Mouse (Mus musculus) heart, adult 2 months (tissue): Measurements from ENCODE around the gene Nt5dc3. TPM values are rescaled to one million over a fixed set of nuclear protein-coding genes. Genes with fewer than 3 reads are reported as not detected.

Experiments
- DNase-seq, 2 experiments: peaks; one replicate each; pipeline ENCODE4 v3.0.0; 2021
- H3K27ac ChIP-seq: fragments of 200-600 bp; 2 replicates; pipeline ENCODE4 v1.8.1; 2022
- H3K27me3 ChIP-seq: fragments of 200-500 bp; 2 replicates; pipeline ENCODE4 v1.6.1; 2012; ENCODE audit warnings: mild to moderate bottlenecking, low read length, inconsistent platforms, mixed read lengths; ENCODE audit not compliant: control insufficient read depth, insufficient read depth
- H3K36me3 ChIP-seq: fragments of 200-500 bp; 2 replicates; pipeline ENCODE4 v1.6.1; 2012; ENCODE audit warnings: low read length, inconsistent platforms; ENCODE audit not compliant: control insufficient read depth, insufficient read depth
- H3K4me1 ChIP-seq: fragments of 200-500 bp; 2 replicates; pipeline ENCODE4 v1.6.1; 2011; ENCODE audit warnings: low read length; ENCODE audit not compliant: control insufficient read depth, insufficient read depth
- H3K4me3 ChIP-seq: fragments of 200-600 bp; 2 replicates; pipeline ENCODE4 v1.8.1; 2022
- H3K79me2 ChIP-seq: fragments of 200-500 bp; replicated peaks from 2 replicates; pipeline ENCODE4 v1.6.1; 2012; ENCODE audit warnings: mild to moderate bottlenecking, inconsistent platforms, low read length, moderate library complexity, mixed read lengths; ENCODE audit not compliant: control insufficient read depth, insufficient read depth
- H3K9ac ChIP-seq: fragments of 200-500 bp; 2 replicates; pipeline ENCODE4 v1.6.1; 2012; ENCODE audit warnings: low read depth, mild to moderate bottlenecking, control low read depth, inconsistent platforms, low read length, mixed read lengths
- CTCF ChIP-seq: fragments of 200-600 bp; IDR thresholded peaks from 2 replicates; pipeline ENCODE4 v1.8.1; 2022; ENCODE audit warnings: antibody characterized with exemption, mild to moderate bottlenecking, moderate library complexity
- EP300 ChIP-seq: fragments of 200-500 bp; IDR thresholded peaks from 2 replicates; pipeline ENCODE4 v1.6.1; 2011; ENCODE audit warnings: low read depth, low read length, control low read depth; ENCODE audit not compliant: insufficient read depth
- POLR2A ChIP-seq: fragments of 200-500 bp; IDR thresholded peaks from 2 replicates; pipeline ENCODE4 v1.6.1; 2011; ENCODE audit warnings: mild to moderate bottlenecking, low read depth, low read length, control low read depth; ENCODE audit not compliant: insufficient read depth
- WGBS: fragments of 180-500 bp; shearing (Covaris S2); methylation state at CpG from one replicate; pipeline ENCODE4 v1.1.7; 2018; 5-methylcytosine and 5-hydroxymethylcytosine counted together
- intact Hi-C: fragments of 180-260 bp; cut with DNase I; formaldehyde crosslinking; loops from one replicate; pipeline ENCODE4 v1.15.1; 2025
- polyA plus RNA-seq: library from polyadenylated mRNA; depleted of rRNA; stranded (reverse); fragments of >200 nt; gene quantifications from 2 replicates; pipeline ENCODE4 v1.2.3, GENCODE M21; 2012
- total RNA-seq, 2 experiments: library from RNA; stranded (reverse); gene quantifications; 2 replicates each; pipeline ENCODE4 v1.2.3; 2021

Nt5dc3 gene
- total and polyA plus RNA-seq, 3 experiments: 25.3 to 36.6 (median 33.9) TPM

GRCm38 (mm10) chr10:86763672-86764071, 15.1 kb upstream of the Nt5dc3 start, which contains the start of gene Gm49358:
TSS of gene Gm49358 (plus strand) at chr10:86763972.
- Histone ChIP-seq H3K36me3 (no peaks in the 10 kb centered on the region), H3K4me3 (no peak within 1 kb of the TSS), H3K27ac (no peak within 1 kb of the TSS), H3K4me1 (no peaks in the 10 kb centered on the region), H3K27me3 (no peaks in the 10 kb centered on the region), H3K9ac (no peak within 1 kb of the TSS), H3K79me2 (no peaks in the 10 kb centered on the region)
- TF ChIP-seq EP300 (no peak), CTCF (no peak), POLR2A (no peak)
- no peak for DNase-seq
- intact Hi-C loops: no loop called here
- 93% methylated on average over 5 of the region's 5 CpGs for WGBS

GRCm38 (mm10) chr10:86765344-86765966, 13.3 kb upstream of the Nt5dc3 start:
- no peak overlapping the region for H3K4me3 ChIP-seq
- 86% methylated on average over 4 of the region's 4 CpGs for WGBS
- TF ChIP-seq EP300: no peak
- TF ChIP-seq POLR2A: no peak
- no peak for TF ChIP-seq CTCF
- H3K9ac ChIP-seq: no peak overlapping the region
- no peak for DNase-seq
- no peak overlapping the region for H3K27ac ChIP-seq
- no peaks in the 10 kb centered on the region for H3K79me2 ChIP-seq
- intact Hi-C loops: no loop called here
- no peaks in the 10 kb centered on the region for H3K36me3 ChIP-seq
- H3K27me3 ChIP-seq: no peaks in the 10 kb centered on the region
- H3K4me1 ChIP-seq: no peaks in the 10 kb centered on the region

GRCm38 (mm10) chr10:86769216-86769615, 9.6 kb upstream of the Nt5dc3 start:
- no peaks in the 10 kb centered on the region for H3K27me3 ChIP-seq
- no peak overlapping the region for H3K9ac ChIP-seq
- DNase-seq: no peak
- no peaks in the 10 kb centered on the region; the same call in 1 of the 2 replicates for H3K4me1 ChIP-seq
- H3K27ac ChIP-seq: no peak overlapping the region
- no peak overlapping the region for H3K4me3 ChIP-seq
- no peaks in the 10 kb centered on the region for H3K36me3 ChIP-seq
- 74% methylated on average over 5 of the region's 5 CpGs for WGBS
- no peaks in the 10 kb centered on the region for H3K79me2 ChIP-seq
- TF ChIP-seq CTCF (no peak), EP300 (no peak), POLR2A (no peak)
- intact Hi-C loops: no loop called here

- 56% methylated on average over 4 of the region's 4 CpGs for whole genome bisulfite sequencing
- intact Hi-C loops: loop anchor here (10.0 kb wide), 1 partner anchor 205 kb away; no protein-coding TSS in a partner anchor
Observed at GRCm38 (mm10) chr10:86769797-86770196, 9.0 kb upstream of the Nt5dc3 start.

GRCm38 (mm10) chr10:86771701-86772100, 7.1 kb upstream of the Nt5dc3 start:
- intact Hi-C loops: loop anchor here (10.0 kb wide), 1 partner anchor 203 kb away; no protein-coding TSS in a partner anchor

More at GRCm38 (mm10) chr10:86769797-86770196, 9.0 kb upstream of the Nt5dc3 start:
- DNase-seq: no peak
- no peak overlapping the region; the same call in 1 of the 2 replicates for H3K27ac ChIP-seq
- H3K9ac ChIP-seq: no peak overlapping the region
- no peak overlapping the region for H3K4me3 ChIP-seq
- no peaks in the 10 kb centered on the region for H3K36me3 ChIP-seq
- TF ChIP-seq POLR2A (no peak), EP300 (no peak), CTCF (no peak)
- H3K4me1 ChIP-seq: no peaks in the 10 kb centered on the region; the same call in 1 of the 2 replicates
- H3K79me2 ChIP-seq: no peaks in the 10 kb centered on the region
- H3K27me3 ChIP-seq: no peaks in the 10 kb centered on the region

GRCm38 (mm10) chr10:86772231-86772631, 6.6 kb upstream of the Nt5dc3 start:
- H3K36me3 ChIP-seq: no peaks in the 10 kb centered on the region
- no peak for TF ChIP-seq CTCF
- no peak for TF ChIP-seq POLR2A
- no peak for TF ChIP-seq EP300
- no peaks in the 10 kb centered on the region for H3K79me2 ChIP-seq
- intact Hi-C loops: loop anchor here (10.0 kb wide), 1 partner anchor 203 kb away; no protein-coding TSS in a partner anchor
- WGBS: 39% methylated on average over 6 of the region's 6 CpGs
- H3K27ac ChIP-seq: no peak overlapping the region
- H3K27me3 ChIP-seq: no peaks in the 10 kb centered on the region
- DNase-seq: peak in 1 of 2 experiments; percentile 26
- no peaks in the 10 kb centered on the region; the same call in 1 of the 2 replicates for H3K4me1 ChIP-seq
- H3K4me3 ChIP-seq: no peak overlapping the region
- no peak overlapping the region for H3K9ac ChIP-seq

More at GRCm38 (mm10) chr10:86771701-86772100, 7.1 kb upstream of the Nt5dc3 start:
- H3K27me3 ChIP-seq: no peaks in the 10 kb centered on the region
- no peak for TF ChIP-seq EP300
- no peak for TF ChIP-seq CTCF
- TF ChIP-seq POLR2A: no peak
- H3K79me2 ChIP-seq: no peaks in the 10 kb centered on the region
- H3K27ac ChIP-seq: no peak overlapping the region
- no peaks in the 10 kb centered on the region; the same call in 1 of the 2 replicates for H3K4me1 ChIP-seq
- H3K9ac ChIP-seq: no peak overlapping the region
- no peaks in the 10 kb centered on the region for H3K36me3 ChIP-seq
- H3K4me3 ChIP-seq: no peak overlapping the region
- 89% methylated on average over 5 of the region's 5 CpGs for WGBS
- no peak for DNase-seq
